Mouse (Mus musculus) liver, postnatal 0 days (tissue): Measurements from ENCODE around the gene Immp2l. TPM values are rescaled to one million over a fixed set of nuclear protein-coding genes. Genes with fewer than 3 reads are reported as not detected.

Experiments used
- ATAC-seq: fragments of 200-750 bp; cut with Nextera tagmentation; 2 replicates; pipeline ENCODE4 v1.8.0; 2017; ENCODE audit warnings: mild to moderate bottlenecking, moderate library complexity
- DNase-seq: peaks from one replicate; pipeline ENCODE4 v3.0.0-alpha.2; 2016
- H3K27ac ChIP-seq: fragments of 300-500 bp; sonication (generic); 2 replicates; pipeline ENCODE4 v1.5.1; 2014; ENCODE audit warnings: antibody characterized with exemption, moderate library complexity, mild to moderate bottlenecking, low read depth
- H3K27me3 ChIP-seq: fragments of 300-500 bp; sonication (generic); 2 replicates; pipeline ENCODE4 v1.6.1; 2014; ENCODE audit warnings: low read length, control low read depth, mixed read lengths; ENCODE audit not compliant: insufficient read depth
- H3K36me3 ChIP-seq: fragments of 300-500 bp; sonication (generic); replicated peaks from 2 replicates; pipeline ENCODE4 v1.6.1; 2014; ENCODE audit warnings: mild to moderate bottlenecking, control low read depth, low read length, moderate library complexity, mixed read lengths; ENCODE audit not compliant: insufficient read depth
- H3K4me1 ChIP-seq: fragments of 300-500 bp; sonication (generic); 2 replicates; pipeline ENCODE4 v1.6.1; 2014; ENCODE audit warnings: antibody characterized with exemption, mild to moderate bottlenecking, control low read depth; ENCODE audit not compliant: insufficient read depth
- H3K4me2 ChIP-seq: fragments of 300-500 bp; sonication (generic); 2 replicates; pipeline ENCODE4 v1.6.1; 2014; ENCODE audit warnings: low read depth, mild to moderate bottlenecking, low read length, moderate library complexity, mixed read lengths
- H3K4me3 ChIP-seq: fragments of 300-500 bp; sonication (generic); 2 replicates; pipeline ENCODE4 v1.5.1; 2014; ENCODE audit warnings: low read depth, low read length
- H3K9ac ChIP-seq: fragments of 300-500 bp; sonication (generic); replicated peaks from 2 replicates; pipeline ENCODE4 v1.6.1; 2014; ENCODE audit warnings: mild to moderate bottlenecking, moderate library complexity
- H3K9me3 ChIP-seq: fragments of 300-500 bp; sonication (generic); 2 replicates; pipeline ENCODE4 v1.6.1; 2016; ENCODE audit warnings: mild to moderate bottlenecking, control low read depth, low read length, mixed read lengths
- CTCF ChIP-seq: sonication (generic); IDR thresholded peaks from 2 replicates; pipeline ENCODE4 v1.5.1; 2016; ENCODE audit warnings: antibody characterized with exemption, low read depth
- EP300 ChIP-seq: IDR thresholded peaks from 2 replicates; pipeline ENCODE4 v1.6.1; 2016; ENCODE audit warnings: antibody characterized with exemption, low read depth, mild to moderate bottlenecking
- WGBS: fragments of 180-500 bp; shearing (Covaris S2); extraction: QIAGEN DNeasy Blood & Tissue Kit; methylation state at CpG from one replicate; pipeline ENCODE4 v1.1.7; 2014; ENCODE audit not compliant: insufficient replicate concordance; 5-methylcytosine and 5-hydroxymethylcytosine counted together
- polyA plus RNA-seq: library from polyadenylated mRNA; unstranded; fragments of >200 nt; fragmentation: Nextera tagmentation; extraction: Ambion mirVana; gene quantifications from 2 replicates; pipeline ENCODE4 v1.2.1, GENCODE M21; 2015

The Immp2l gene
- polyA plus RNA-seq, 1 experiment from 2014 or later = 35.9 TPM

DNA sequence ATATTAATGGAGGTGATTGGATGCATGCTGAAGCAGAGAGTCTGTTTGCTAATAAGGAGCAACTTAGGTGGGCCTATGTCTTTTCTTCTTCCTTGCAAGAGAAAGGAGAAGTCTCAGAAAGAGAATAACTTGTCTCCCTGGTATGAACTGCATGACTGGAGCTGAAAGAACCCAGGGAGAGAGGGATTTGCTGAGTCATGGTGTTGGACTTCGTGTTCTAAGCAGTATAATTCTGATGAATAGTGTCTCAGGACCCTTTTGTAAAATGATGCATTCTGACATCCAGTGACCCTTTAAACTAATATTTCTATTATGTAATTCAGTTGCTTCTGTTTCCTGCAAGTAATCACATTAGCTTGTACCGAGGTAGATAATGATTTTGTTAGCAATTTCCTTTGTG lies 208.1 kb downstream of the Immp2l start:
- TF ChIP-seq CTCF (no peak), EP300 (no peak)
- H3K4me2 ChIP-seq = no peak overlapping the region
- no peaks in the 10 kb centered on the region for H3K27me3 ChIP-seq
- H3K4me3 ChIP-seq = no peak overlapping the region
- H3K9ac ChIP-seq = no peak overlapping the region
- H3K4me1 ChIP-seq = no peaks in the 10 kb centered on the region
- H3K9me3 ChIP-seq = no peaks in the 10 kb centered on the region
- no peak for DNase-seq
- ATAC-seq = no peak
- H3K36me3 ChIP-seq = no peaks in the 10 kb centered on the region
- 52% methylated on average over 2 of the region's 2 CpGs for whole genome bisulfite sequencing
- no peak overlapping the region for H3K27ac ChIP-seq

DNA sequence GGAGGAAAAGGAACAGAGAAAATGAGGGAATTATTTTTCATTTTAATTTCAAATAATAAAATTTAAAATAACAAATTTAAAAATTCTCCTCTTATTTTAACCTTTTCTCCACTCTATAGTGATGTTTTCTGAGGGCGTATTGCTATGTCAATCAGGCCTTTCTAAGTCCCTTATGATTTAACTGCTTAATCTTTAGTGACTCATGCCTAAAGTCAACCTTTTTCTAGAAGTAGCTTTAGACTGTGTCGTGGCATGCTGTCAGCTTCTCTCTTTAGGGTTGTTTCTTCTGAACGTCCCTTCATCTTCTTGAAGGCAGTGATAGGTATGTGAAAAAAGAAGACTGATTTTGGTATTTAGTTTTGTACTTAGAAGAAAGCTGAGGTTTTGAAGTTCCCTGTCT lies 214.0 kb downstream of the Immp2l start:
- Histone ChIP-seq H3K4me1 (no peaks in the 10 kb centered on the region), H3K9me3 (no peaks in the 10 kb centered on the region), H3K36me3 (no peaks in the 10 kb centered on the region), H3K4me3 (no peak overlapping the region), H3K4me2 (no peak overlapping the region), H3K27ac (no peak overlapping the region), H3K27me3 (no peaks in the 10 kb centered on the region), H3K9ac (no peak overlapping the region)
- 70% methylated on average over 3 of the region's 3 CpGs for WGBS
- ATAC-seq (no peak), DNase-seq (no peak)
- TF ChIP-seq EP300 = no peak
- TF ChIP-seq CTCF = no peak

DNA sequence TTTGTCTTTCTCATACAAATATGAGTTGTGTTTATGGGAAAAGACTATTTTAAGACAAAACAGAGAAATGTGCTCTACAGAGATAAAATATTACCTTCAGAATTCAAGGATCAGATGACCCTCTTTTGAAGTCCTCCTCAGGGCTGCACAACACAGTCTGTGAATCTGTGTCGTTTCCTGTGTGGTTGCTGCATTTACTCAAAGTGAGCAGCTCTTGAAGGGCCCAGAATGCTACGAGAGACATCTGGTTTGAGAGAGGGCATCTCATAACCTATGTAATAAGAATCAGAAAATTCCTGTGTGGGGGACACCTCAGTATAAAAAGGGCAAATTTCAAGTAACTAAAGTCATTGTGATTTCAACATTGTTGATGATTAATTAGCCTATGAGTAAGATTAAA lies 217.3 kb downstream of the Immp2l start:
- H3K36me3 ChIP-seq = no peaks in the 10 kb centered on the region

DNA sequence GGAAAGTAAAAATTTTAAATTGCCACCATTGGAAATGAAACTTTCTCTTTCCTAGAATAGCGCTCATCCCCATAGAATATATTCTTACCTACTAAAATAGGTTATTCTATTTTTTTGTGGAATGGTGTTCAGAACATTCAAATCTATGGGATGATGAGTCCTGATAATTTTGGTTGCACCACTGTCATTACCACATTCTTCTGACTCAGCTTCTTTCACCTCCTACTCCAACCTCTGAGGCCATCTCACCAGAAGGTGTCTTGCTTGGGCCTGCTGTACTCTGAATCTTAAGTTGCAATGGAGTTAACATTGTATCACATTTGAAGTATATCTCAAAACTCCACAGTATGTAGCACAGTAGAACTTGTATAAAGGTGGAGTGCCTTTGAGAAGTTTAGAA lies 224.4 kb downstream of the Immp2l start:
- WGBS = 92% methylated on average over 1 of the region's 1 CpGs
- DNase-seq (no peak), ATAC-seq (no peak)
- TF ChIP-seq CTCF = no peak
- TF ChIP-seq EP300 = no peak
- no peaks in the 10 kb centered on the region for H3K36me3 ChIP-seq
- no peak overlapping the region for H3K4me3 ChIP-seq
- no peaks in the 10 kb centered on the region for H3K4me1 ChIP-seq
- no peaks in the 10 kb centered on the region for H3K27me3 ChIP-seq
- no peak overlapping the region for H3K27ac ChIP-seq
- H3K4me2 ChIP-seq = no peak overlapping the region
- no peak overlapping the region for H3K9ac ChIP-seq
- H3K9me3 ChIP-seq = no peaks in the 10 kb centered on the region

More for the DNA sequence above, 217.3 kb downstream of the Immp2l start:
- ATAC-seq (no peak), DNase-seq (no peak)
- Histone ChIP-seq H3K9ac (no peak overlapping the region), H3K9me3 (no peaks in the 10 kb centered on the region), H3K4me1 (no peaks in the 10 kb centered on the region), H3K4me2 (no peak overlapping the region), H3K4me3 (no peak overlapping the region), H3K27me3 (no peaks in the 10 kb centered on the region), H3K27ac (no peak overlapping the region)
- TF ChIP-seq EP300 = no peak
- TF ChIP-seq CTCF = no peak
- WGBS = 44% methylated on average over 2 of the region's 2 CpGs

DNA sequence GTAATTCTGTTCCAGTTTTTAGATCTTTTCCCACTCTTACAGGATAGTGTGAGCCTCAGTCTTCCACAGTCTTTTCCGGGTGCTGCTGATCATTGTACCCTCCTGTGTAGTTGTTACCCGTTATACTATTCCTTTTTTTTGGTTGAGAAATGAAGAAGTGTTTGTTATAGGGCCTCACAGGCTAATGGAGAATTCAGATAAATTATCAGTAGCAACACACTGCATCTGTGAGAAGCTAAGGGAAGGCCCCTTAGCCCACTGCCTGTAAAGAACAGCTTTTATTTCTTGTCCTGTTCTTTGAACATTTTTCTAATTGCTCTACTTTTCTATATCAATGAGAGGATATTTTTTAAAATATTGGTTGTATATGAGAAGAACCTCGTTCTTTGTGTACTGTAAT lies 226.2 kb downstream of the Immp2l start:
- DNase-seq (no peak), ATAC-seq (no peak)
- H3K9me3 ChIP-seq = no peaks in the 10 kb centered on the region
- no peaks in the 10 kb centered on the region for H3K36me3 ChIP-seq
- H3K27ac ChIP-seq = no peak overlapping the region
- no peaks in the 10 kb centered on the region for H3K27me3 ChIP-seq
- no peak overlapping the region for H3K4me2 ChIP-seq
- H3K9ac ChIP-seq = no peak overlapping the region
- 68% methylated on average over 3 of the region's 3 CpGs for WGBS
- H3K4me3 ChIP-seq = no peak overlapping the region
- H3K4me1 ChIP-seq = no peaks in the 10 kb centered on the region
- TF ChIP-seq EP300 = no peak
- TF ChIP-seq CTCF = no peak

DNA sequence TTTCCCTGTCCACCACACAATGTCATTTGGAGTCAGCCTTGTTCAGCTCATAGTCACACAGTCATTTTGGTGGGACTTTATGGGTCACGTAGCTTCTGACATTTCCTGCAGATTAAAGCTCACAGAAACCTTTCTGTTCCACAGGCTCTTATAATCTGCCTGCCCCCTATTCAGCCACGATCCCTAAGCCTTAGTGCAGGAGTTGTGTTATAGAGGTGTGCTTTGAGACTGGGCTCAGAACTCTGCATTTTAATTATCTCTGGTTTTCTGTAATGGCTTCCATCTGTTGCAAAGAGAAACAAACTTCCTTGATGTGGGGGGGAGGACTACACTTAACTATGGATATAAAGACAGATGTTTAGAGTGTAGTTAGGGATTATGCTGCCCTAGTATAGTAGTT lies 234.0 kb downstream of the Immp2l start:
- Histone ChIP-seq H3K36me3 (no peaks in the 10 kb centered on the region), H3K4me2 (no peak overlapping the region), H3K4me1 (no peaks in the 10 kb centered on the region), H3K9ac (no peak overlapping the region), H3K9me3 (no peaks in the 10 kb centered on the region), H3K27me3 (no peaks in the 10 kb centered on the region), H3K4me3 (no peak overlapping the region), H3K27ac (no peak overlapping the region)
- DNase-seq = no peak
- TF ChIP-seq CTCF = no peak
- no peak for TF ChIP-seq EP300
- ATAC-seq = no peak
- WGBS = 73% methylated on average over 2 of the region's 2 CpGs

DNA sequence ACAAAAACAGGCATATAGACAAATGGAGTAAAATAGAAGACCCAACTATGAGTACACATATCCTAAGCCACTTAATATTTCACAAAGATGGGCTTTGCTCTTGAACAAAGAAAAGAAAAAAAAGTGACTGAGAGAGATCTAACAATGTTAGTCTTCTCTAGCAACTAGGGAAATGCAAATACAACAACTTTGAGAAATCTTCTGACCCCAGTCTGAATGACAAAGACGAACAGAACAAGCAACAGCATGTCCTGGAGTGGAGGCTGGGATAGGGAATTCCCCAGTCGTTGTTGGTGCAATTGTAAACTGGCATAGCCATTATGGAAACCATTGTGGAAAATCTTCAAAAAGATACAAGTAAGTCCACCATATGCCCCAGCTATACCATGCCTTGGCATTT lies 235.7 kb downstream of the Immp2l start:
- H3K27me3 ChIP-seq = no peaks in the 10 kb centered on the region
- H3K4me3 ChIP-seq = no peak overlapping the region
- H3K9me3 ChIP-seq = no peaks in the 10 kb centered on the region
- WGBS = 80% methylated on average over 2 of the region's 2 CpGs
- no peak for ATAC-seq
- no peak for DNase-seq
- H3K27ac ChIP-seq = no peak overlapping the region
- H3K4me2 ChIP-seq = no peak overlapping the region
- no peak overlapping the region for H3K9ac ChIP-seq
- H3K36me3 ChIP-seq = no peaks in the 10 kb centered on the region
- TF ChIP-seq CTCF (no peak), EP300 (no peak)
- H3K4me1 ChIP-seq = no peaks in the 10 kb centered on the region
